Mouse (Mus musculus): ENCODE measurements at regions not wholly inside any gene's neighbourhood (a gene's known extent, or its start where the extent isn't known, plus 50 kb on each side); places are given as distances from the start of the nearest gene placed in this dataset.
A peak's percentile ranks its signal among the peaks of the same experiment; 100 is the strongest.

DNA sequence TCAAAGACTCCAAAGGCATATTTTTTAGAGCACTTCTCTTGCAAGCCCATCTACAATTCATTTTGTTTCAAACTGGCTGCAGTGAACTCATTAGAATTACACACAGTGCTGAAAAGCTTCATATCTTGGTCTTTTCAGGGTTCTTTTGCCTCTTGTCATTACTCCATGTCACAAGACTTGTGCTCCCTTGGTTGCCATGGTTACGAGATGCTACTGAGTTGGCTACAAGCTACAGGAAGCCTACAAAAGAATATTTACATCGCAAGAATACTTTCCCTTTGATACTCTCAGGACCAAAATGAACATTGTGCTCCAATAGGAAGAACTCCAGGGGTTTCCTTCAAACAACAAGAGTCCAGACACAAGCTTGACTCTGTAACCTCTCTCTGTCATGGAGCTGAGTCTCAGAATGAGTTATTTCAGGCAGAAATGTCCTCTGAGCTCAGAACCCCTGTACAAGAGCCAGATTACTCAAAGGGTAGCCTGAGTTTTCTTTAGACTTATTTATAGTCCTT is 545.2 kb upstream of the Adamts9 start:
- no peak for DNase-seq (ENCODE audit: low spot score)

DNA sequence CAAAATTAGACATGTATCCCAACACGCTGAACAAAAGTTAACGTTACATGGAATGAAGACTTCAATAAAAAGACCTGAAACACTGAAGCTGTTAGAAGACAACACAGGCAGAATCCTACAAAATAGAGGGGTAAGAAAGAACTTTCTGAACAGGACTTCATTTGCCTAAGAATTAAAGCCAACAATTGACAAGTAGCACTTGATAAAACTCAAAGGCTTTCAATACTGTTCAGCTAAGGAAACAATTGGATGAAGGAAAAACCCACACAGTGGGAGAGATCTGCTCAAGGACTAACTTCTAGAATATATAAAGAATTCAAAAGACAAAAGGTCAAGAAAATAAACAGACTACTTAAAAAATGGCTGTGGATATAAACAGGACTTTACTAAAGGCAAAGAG is 535.2 kb upstream of the Adamts9 start:
- DNase-seq (ENCODE audit: low spot score): no peak

DNA sequence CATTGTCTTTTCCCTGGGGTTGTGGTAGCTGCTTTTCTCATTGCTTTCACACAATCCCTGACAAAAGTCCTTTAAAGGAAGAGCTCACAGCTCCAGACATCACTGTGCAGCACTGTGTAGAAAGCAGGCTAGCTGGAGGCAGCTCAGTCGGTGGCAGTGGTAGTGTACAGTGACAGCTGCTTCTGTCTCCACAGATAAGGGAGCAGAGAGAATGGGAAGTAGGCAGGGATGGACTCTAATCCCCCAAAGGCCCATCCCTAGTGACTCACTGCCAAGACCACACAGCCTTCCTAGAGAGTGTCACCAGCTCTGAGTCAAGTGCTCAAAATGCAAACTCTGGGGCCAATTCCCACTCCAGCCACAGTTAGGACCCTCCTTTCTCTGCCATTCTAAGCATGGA is 531.7 kb upstream of the Adamts9 start:
- DNase-seq (ENCODE audit: low spot score): no peak

DNA sequence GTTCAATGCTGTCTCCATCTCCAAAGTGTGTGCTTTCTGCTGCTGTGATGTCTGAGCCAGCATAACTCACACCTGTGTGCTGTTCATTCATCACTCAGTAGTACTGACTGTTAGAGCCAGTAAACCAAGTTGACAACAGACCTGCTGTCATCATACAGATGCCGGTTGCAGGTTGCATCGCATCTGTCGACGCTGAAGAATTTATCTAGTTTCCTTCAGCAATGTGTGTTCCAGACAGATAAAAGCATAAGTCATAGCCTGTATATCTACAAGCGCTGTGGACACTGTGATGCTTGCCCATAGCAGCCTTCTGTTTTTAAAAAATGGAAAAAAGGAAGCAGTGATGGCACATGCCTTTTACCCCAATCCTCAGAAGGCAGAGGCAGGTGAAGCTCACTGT is 524.6 kb upstream of the Adamts9 start:
- DNase-seq (ENCODE audit: low spot score): no peak

DNA sequence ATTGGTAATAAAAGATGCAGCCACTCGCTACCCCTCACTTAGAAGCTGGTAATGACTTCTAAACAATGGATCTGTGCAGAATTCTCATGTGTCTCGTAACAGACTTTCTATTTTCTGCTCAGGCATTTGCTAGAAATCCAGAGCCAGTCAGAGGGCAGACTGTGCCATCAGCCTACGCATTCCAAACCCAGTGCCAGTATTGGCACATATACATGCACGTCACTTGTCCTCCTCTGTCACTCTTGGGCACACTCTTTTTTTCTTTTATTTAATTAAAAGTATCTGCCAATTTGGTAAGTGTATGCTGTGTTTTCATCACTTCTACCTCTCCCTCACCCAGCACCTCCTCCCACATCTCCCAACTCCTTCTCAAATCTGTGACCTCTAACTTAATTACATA is 519.6 kb upstream of the Adamts9 start:
- no peak for DNase-seq (ENCODE audit: low spot score)

DNA sequence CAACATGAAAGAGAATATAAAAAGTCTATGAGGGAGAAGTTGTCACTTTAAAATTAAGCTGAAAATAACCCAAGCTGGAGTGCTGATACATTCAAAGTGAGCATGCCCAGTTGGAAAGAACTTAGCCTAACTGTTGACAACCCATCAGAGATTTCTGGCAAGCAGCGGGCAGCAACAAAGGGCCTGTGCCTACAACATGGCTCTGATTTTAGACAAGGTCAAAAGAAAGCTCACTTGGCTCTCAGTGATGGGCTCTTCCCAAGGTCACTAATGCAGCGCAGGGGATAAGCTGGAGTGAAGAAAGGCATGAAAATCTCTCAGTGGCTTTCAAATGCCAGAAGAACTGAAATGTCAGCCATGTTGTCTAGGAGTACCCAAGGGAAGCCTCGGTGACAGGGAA is 518.1 kb upstream of the Adamts9 start:
- DNase-seq (ENCODE audit: low spot score): no peak

DNA sequence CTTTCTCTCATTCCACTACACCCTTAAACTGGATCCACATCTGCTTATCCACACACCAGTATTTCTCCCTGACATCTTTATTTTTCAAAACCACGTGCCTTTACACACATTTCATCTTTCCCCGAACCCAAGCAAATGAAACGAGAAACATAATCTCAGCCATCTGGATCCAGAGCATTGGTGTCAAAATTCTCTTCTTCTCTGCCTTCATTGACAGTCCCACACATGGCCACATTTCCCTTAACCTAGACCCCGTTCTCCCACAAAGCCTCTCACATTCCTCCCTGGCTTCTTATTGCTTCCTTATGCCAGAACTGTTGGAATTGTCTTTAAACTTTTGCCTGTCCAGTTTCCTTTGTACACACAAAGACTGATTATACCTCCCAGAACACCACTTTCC is 514.3 kb upstream of the Adamts9 start:
- DNase-seq (ENCODE audit: low spot score): no peak

DNA sequence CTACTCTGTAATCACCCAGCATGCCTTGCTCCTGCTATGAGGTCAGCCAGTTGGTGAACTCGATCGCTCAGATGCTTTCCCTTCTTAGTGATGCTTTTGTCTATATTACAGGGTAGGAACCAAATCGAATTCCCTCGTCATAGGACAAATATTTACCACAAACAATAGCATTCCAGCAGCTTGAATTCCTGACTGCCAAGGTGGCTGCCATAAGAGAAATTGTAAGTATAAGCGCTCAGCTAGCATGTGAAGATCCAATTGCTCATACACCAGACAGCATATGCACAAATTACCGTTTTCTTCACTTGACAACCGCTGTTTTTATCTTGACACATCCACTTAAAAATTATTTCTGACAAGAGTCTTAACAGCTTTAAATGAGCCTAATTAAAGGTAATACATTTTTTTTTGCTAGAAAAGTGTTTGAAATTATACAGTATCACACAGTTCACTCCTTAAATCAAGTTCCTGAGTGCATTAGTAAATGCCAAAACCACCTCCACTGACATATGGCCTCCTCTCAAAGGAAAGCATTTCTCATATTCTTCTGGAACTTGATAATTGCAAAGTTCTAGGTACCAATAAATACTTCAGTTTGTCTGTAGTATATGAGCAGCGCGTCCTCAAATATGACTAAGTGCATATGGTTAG is 513.2 kb upstream of the Adamts9 start:
- no peak for DNase-seq (ENCODE audit: low spot score)

DNA sequence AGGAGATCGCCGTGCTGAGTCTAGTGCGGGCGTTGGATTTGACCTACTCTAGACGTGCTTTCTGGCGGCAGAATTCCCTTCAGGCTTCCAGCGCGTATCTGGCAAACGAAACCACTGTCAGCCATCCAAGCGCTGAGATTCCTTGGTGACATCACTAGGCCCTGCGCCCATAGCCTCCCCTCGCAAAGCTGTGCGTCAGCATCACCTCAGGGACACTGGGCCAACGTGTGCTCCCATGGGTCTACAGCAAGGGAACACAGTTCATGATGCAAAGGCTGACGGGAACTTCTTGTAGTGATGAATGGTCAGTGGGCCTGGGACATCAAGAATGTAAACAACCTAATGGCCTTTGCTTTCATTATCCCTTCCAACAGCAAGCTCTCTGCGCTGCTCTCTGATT is 502.3 kb upstream of the Adamts9 start:
- DNase-seq (ENCODE audit: low spot score): peak; percentile 15

DNA sequence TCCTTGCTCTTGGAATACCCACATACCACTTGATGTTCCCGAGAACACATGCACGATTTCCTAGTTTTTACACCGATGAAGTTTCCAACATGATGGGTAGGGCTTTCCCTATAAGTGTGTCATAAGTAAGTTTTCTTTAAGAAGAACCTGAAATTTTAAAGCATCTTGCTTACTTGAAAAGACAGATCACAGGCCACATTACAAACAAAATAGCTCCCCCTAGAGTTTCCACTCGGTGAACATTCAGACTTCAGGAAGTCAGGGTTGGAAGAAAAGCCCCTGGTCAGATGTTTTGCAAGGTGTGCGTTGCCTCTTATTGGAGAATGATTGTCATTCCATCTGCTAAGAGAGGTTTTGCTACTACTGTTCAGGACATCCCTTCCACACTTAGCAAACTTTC is 501.8 kb upstream of the Adamts9 start:
- peak; percentile 11 for DNase-seq (ENCODE audit: low spot score)

DNA sequence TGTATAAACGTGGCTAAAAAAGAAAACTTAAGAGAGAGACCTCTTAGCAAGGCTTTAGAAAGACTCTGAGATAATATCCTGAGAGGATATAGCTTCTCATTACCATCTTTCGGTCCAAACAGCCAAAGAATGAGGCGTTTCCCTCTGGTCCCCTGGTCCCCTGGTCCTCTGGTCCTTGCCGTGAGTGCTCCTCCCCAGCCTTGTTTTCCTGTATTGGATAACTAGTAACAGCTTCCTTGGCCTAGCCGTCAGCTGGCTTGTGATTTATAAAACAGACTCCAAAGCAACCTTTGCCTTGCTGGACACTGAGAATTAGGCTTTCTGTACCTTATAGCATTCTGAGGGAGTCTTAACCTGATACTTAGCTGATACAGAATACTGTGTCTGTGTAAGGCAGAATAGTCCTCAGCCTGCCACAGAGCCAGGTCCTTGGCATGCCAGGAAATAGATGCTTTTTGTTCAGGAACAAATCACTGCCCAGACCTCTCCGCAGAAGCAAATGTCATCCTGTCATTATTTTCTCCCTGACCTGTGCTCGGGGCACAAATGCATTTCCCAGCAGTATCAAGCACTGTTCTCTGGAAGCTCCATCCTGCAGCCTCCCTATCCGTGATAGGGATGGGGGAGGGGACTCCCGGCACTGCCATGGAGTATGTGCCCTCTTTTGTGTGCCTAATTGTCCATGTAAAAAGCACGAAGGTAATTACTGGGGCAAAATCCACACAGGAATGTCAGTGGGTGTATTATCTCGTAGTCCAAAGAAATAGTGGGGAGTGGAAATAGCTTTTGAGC is 500.7 kb upstream of the Adamts9 start:
- no peak for DNase-seq (ENCODE audit: low spot score)

DNA sequence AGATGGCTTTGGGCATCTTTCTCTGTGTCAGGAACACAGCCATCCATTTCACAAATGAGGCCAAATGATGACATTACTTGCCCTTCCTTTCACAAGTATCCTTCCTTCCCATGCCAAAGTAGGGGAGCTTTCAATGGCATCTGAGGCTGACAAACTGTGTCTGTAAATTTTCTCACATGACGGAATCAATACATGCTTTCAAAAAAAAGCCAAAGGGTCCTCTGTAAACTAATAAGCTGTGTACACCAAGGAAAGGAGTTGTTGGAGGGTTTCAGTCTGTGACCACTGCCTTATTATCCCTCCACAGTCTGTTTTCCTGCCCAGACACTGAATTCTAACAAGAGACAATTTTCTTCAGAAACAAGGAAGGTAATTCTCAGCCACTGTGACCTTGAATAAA is 490.2 kb upstream of the Adamts9 start:
- DNase-seq (ENCODE audit: low spot score): no peak

DNA sequence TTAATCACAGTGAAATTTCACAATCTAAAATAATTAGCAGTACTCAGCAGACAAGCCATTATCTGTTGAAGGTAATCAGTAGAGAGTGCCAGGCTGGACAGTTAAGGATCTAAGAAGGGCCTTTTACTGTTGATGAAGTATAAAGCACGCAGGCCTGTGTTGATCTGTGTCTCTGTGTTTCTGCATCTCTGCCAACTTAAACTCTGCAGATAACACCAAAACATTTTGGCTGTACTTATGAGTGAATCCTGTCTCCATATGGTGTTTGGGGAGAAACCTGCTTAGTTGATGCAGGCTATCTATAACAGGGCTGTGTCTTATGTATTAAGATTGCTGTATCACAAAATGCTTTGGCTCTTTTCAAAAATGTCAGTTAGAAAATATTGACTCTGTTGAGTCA is 482.8 kb upstream of the Adamts9 start:
- DNase-seq (ENCODE audit: low spot score): no peak

DNA sequence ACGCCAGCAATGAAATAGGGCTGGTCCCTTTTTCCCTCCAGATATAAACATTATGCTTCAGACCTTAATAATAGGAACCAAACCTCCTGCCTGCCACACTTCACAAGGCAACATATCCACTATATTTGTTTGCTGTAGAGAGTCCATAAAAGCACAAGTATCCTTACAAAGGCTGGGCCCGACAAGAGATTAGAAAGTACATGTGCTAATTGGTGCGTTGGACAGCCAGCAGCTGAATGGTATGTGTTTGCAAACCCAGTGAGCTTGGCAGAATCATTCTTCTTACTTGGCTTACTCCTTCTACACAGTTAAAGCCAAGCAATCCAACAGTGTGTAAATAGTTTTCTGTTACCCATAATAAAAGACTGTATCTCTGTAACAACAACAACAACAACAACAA is 479.6 kb upstream of the Adamts9 start:
- no peak for DNase-seq (ENCODE audit: low spot score)

DNA sequence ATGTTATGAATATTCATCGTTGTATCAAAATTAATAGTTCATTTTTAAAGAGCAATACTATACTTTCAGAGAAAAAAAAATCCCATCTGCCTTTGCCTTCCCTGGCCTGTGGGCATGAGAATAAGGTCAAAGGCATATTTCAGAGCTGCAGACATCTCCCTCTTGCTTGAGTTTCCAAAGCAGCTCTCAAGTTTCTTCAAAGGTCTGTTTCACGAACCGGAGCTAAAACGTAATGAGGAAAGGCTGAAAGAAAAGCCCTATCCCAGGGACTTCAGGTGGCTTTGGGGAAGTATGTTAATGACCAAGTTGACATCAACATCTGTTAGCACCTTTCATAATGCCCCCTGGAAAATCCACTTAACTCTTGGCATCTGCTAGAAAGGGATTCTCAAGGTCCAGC is 479.0 kb upstream of the Adamts9 start:
- DNase-seq (ENCODE audit: low spot score): no peak

DNA sequence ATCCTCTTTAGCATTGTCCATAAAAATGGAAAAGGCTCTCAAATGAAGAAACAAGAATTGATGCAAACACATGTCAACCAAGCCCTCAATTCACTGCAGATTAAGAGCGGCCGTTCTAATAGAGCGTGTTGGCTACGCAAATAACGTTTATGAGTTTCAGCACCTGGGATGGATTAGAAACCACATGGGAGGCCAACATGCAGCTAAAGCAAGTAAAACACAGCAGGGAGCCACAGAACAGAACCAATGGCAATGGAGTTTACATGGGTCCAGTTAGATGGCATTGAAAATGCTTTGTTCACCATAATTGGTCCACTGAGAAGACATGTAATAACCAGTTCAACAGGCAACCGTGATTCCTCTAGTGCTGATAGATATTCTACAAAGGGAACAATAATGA is 474.3 kb upstream of the Adamts9 start:
- DNase-seq (ENCODE audit: low spot score): no peak

DNA sequence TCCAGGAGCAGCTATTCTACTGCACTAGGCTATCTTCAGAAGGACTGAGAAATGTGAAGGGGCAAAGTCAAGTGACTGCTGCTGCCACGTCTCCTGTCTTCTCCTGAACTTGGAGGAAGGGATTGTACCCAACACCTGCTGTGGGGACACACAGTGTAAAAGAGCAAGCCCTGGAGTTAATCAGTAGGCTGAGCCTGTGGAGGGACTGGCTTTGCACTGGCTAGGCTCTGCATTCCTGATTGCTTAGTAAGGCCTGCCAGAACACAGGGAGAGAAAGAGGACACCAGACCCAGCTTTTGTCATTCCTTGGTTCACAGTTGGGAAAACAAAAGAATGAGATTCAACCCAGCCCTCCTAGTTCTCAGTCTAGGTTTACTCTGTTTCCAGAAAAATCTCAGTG is 472.7 kb upstream of the Adamts9 start:
- no peak for DNase-seq (ENCODE audit: low spot score)

DNA sequence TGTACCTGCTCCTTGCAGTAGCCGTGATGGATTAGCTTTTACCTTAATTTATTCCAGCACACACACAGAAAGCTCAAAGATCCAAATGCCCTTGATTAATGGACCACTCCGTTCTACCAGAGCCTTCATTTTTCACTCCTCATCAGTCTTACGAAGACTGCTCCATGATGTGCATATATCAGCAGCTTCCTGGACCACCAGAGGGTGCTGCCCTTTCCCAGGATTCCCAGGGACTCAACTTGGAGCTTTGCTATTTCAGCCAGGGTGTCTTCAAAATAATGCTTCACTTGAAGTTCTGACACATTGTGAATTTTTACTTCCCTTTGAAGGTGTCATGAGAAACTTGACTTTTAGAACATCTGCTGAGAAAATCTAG is 467.8 kb upstream of the Adamts9 start:
- DNase-seq (ENCODE audit: low spot score): no peak

DNA sequence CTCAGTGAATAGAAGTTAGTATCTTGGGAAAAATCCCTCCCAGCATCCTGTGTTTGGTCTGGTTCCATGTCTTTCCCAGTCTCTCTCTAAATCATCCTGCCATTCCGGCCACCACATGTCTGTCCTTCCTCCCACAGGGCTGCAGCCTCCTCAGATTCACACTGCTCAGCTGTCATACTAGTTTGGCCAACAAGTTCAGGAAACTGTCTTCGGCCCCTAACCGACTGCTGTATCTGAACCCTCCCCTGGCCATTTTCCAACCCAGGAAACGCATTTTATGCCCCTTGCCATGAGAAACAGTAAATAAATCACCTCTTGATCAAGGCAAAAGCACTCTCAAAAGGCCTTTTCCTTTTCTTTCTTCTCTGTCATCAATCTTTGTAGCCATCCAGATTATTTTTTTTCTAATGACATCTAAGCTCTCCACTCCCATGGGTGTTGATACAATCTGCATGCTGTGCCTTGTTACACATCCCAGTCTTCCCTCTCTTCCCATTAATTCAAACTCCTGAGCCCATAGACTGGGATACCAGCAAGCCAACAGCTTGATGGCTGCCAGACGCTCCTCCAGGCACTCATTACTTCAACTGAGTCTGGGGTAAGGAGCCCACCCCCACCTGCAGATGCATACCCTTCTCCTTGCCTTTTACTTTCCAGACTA is 467.3 kb upstream of the Adamts9 start:
- DNase-seq (ENCODE audit: low spot score): no peak

DNA sequence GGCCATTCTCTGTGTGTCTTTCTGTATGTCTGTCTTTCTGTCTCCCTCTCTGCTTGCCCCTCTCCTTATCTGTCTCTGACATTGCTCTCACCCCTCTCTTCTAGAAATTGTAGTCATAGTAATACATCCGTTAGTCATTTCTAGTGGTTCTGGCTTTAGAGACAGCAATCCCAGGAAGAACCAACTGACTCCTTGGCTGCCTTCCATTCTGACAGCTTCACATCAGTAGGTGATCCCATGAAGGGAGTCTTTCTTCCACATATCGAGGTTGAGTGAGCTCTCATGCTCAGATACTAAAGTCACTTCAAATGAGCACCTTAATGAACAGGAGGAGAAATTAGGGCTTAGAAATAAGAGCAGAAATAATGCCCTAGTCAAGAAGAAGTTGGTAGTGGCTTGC is 455.3 kb upstream of the Adamts9 start:
- DNase-seq (ENCODE audit: low spot score): no peak

DNA sequence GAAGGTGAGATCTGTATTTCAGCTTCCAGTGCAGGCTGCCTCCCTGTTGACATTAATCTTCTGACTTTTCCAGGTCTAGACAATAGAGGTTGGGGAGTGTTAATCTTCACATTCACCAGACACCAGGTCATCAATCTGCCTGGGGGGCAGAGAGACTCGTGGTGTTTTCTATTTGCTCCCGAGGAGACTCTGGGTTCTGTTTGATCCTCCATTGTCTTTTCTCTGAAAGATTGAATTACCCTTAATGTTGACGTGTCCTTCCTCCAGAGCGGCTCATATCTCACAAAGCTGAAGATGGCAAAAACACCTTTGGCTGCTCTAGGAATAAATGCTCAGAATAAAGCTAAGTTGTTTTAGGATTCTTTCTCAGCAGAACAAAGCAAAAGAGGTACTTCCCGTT is 453.8 kb upstream of the Adamts9 start:
- no peak for DNase-seq (ENCODE audit: low spot score)

DNA sequence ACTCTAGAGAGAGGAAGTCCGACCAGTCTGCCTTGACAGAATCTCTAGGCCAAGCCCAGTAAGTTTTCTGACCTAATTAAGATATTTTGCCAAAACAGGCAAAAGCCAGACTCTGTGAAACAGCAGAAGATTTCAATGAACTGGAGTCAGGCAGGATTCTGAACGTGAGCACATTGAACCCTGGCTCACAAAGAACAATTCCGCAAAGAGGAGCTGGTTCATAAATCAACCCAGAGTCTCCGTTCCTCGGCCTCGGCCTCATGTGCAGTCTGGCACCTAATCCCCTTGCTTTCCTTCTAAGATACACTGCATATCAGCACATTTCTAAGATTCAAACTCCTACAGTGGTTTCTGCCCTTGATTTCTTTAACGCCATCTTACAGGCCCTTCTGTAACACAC is 452.7 kb upstream of the Adamts9 start:
- DNase-seq (ENCODE audit: low spot score): no peak

DNA sequence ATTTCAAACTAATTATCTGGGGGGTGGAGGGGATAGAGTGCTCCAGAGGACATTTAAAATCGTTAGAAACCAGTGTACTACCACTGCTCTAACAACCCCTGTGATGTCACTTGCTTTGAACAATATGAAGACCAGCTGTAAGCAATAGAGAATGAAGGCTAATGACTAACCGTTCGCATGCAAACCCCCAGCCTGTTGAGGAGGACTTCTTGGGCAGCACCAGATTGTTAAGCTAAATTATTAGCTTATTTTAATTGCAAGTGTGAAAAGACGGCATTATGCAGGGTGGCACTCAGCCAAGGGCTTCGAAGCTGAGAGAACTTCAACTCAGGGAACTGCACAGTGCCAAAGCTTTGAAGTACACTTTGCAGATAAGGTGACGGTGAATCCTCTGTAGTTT is 452.0 kb upstream of the Adamts9 start:
- DNase-seq (ENCODE audit: low spot score): no peak

Measured in testis, postnatal 14 days (tissue).